Mouse (Mus musculus): ENCODE measurements at regions not wholly inside any gene's neighbourhood (a gene's known extent, or its start where the extent isn't known, plus 50 kb on each side); places are given as distances from the start of the nearest gene placed in this dataset.

DNA sequence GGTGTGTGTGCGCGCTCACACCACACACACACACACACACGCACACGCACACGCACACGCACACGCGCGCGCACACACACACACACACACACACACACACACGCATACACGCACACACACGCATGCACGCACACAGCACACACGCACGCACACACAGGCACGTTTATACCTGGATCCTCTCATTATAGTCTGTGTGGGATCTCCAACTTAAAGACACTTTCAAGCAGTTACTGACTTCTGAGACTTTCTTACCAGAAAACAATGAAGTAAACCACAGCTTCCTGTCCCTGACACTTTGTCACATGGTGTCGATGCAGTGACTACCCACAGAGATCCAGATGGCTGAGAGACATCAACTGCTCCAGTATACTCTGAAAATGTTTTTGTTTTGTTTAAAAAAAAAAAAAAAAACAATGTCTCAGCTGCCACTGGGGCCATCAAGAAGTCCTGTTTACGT lies 68.9 kb downstream of the A730009L09Rik start:
- H3K36me3 ChIP-seq (ENCODE audit: control insufficient read depth in 1 of 2, insufficient read depth in 2 of 2, low read length in 2 of 2) = no peaks in the 10 kb centered on the region
- H3K27ac ChIP-seq (ENCODE audit: control insufficient read depth, low read depth, low read length) = no peak overlapping the region
- no peaks in the 10 kb centered on the region for H3K9me3 ChIP-seq (replicated peaks; ENCODE audit: insufficient read depth, low read length)
- H3K9ac ChIP-seq (ENCODE audit: control insufficient read depth, low read depth, low read length, poor library complexity, severe bottlenecking) = no peak overlapping the region
- H3K79me2 ChIP-seq (ENCODE audit: control insufficient read depth, insufficient read depth, low read length, poor library complexity) = no peaks in the 10 kb centered on the region
- no peaks in the 10 kb centered on the region for H3K27me3 ChIP-seq (ENCODE audit: control insufficient read depth in 1 of 2, insufficient read depth in 2 of 2, low read length in 2 of 2)
- no peaks in the 10 kb centered on the region for H3K4me1 ChIP-seq (ENCODE audit: control insufficient read depth in 1 of 2, insufficient read depth in 2 of 2, low read length in 2 of 2)
- DNase-seq (ENCODE audit: low read depth, low spot score) = no peak
- TF ChIP-seq TAL1 (IDR thresholded peaks at IDR 0.05; ENCODE audit: low read length) = no peak
- no peak for TF ChIP-seq POLR2AphosphoS2 (IDR thresholded peaks at IDR 0.05; ENCODE audit: low read length)
- no peak overlapping the region for H3K4me3 ChIP-seq (ENCODE audit: control insufficient read depth in 1 of 2, insufficient read depth in 1 of 2, low read depth in 2 of 2, low read length in 2 of 2)

- no peak overlapping the region for H3K4me3 ChIP-seq (ENCODE audit: control insufficient read depth in 1 of 2, insufficient read depth in 1 of 2, low read depth in 2 of 2, low read length in 2 of 2)
- no peak for DNase-seq (ENCODE audit: low read depth, low spot score)
- H3K36me3 ChIP-seq (ENCODE audit: control insufficient read depth in 1 of 2, insufficient read depth in 2 of 2, low read length in 2 of 2) = no peaks in the 10 kb centered on the region
- no peak overlapping the region for H3K27ac ChIP-seq (ENCODE audit: control insufficient read depth, low read depth, low read length)
- H3K4me1 ChIP-seq (ENCODE audit: control insufficient read depth in 1 of 2, insufficient read depth in 2 of 2, low read length in 2 of 2) = no peaks in the 10 kb centered on the region
- no peaks in the 10 kb centered on the region for H3K79me2 ChIP-seq (ENCODE audit: control insufficient read depth, insufficient read depth, low read length, poor library complexity)
- TF ChIP-seq E2F4 (IDR thresholded peaks at IDR 0.05; ENCODE audit: borderline replicate concordance, low read depth, low read length) (no peak), CHD1 (IDR thresholded peaks at IDR 0.05; ENCODE audit: low read depth, low read length) (no peak), POLR2AphosphoS2 (IDR thresholded peaks at IDR 0.05; ENCODE audit: low read length) (no peak), ZMIZ1 (IDR thresholded peaks at IDR 0.05; ENCODE audit: low read depth, low read length) (no peak), NELFE (IDR thresholded peaks at IDR 0.05; ENCODE audit: low read depth, low read length) (no peak), TCF12 (IDR thresholded peaks at IDR 0.05; ENCODE audit: low read depth, low read length) (no peak), ETS1 (IDR thresholded peaks at IDR 0.05; ENCODE audit: low read depth, low read length) (no peak), MYC (IDR thresholded peaks at IDR 0.05; ENCODE audit: low read depth, low read length) (no peak), MYB (IDR thresholded peaks at IDR 0.05; ENCODE audit: low read depth, low read length) (no peak), ZC3H11A (IDR thresholded peaks at IDR 0.05; ENCODE audit: low read depth, low read length) (no peak), SMC3 (IDR thresholded peaks at IDR 0.05; ENCODE audit: low read depth, low read length) (no peak), MAX (IDR thresholded peaks at IDR 0.05; ENCODE audit: low read length) (no peak), HCFC1 (IDR thresholded peaks at IDR 0.05; ENCODE audit: low read depth, low read length) (no peak), ZKSCAN1 (IDR thresholded peaks at IDR 0.05; ENCODE audit: low read depth, low read length) (no peak), USF1 (IDR thresholded peaks at IDR 0.05; ENCODE audit: low read depth, low read length) (no peak), BHLHE40 (IDR thresholded peaks at IDR 0.05; ENCODE audit: borderline replicate concordance, low read depth, low read length) (no peak), UBTF (IDR thresholded peaks at IDR 0.05; ENCODE audit: borderline replicate concordance, insufficient read depth, low read depth, low read length) (no peak)
- no peaks in the 10 kb centered on the region for H3K9me3 ChIP-seq (replicated peaks; ENCODE audit: insufficient read depth, low read length)
- no peaks in the 10 kb centered on the region for H3K27me3 ChIP-seq (ENCODE audit: control insufficient read depth in 1 of 2, insufficient read depth in 2 of 2, low read length in 2 of 2)
- H3K9ac ChIP-seq (ENCODE audit: control insufficient read depth, low read depth, low read length, poor library complexity, severe bottlenecking) = no peak overlapping the region
Measured at GRCm38 (mm10) chr16:84584724-84585399, 69.9 kb downstream of the A730009L09Rik start.
